Mouse (Mus musculus): ENCODE measurements around the gene Cd47. TPM values are rescaled to one million over a fixed set of nuclear protein-coding genes. Genes with fewer than 3 reads are reported as not detected.

Cd47 gene
- polyA plus RNA-seq, 1 experiment = 112 TPM

DNA sequence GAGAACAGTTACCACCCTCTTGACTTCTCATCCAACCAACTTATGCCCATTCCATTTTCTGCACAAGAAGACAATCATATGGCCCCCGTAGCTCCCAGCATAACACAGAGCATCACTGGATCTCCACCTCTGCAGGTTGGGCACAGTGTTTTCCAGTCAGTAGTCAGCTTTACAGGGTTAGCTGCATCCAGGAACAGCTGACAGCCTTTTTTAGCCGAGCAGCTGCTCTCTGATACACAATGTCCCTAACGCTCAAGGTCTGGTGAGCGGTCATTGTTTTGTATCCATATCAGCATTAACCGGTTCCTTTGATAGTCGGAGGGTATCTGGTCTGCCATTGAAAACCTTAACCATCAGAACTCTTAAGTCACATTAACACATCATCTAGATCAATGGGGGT, 53.3 kb downstream of the Cd47 start:
- Histone ChIP-seq H3K27ac (ENCODE audit: control insufficient read depth, insufficient read depth, low read length) (peak overlapping the region; percentile 6; the same call in 1 of the 2 replicates), H3K4me3 (ENCODE audit: control insufficient read depth, insufficient read depth, low read length) (no peak overlapping the region), H3K27me3 (ENCODE audit: control insufficient read depth, insufficient read depth, low read length) (no peaks in the 10 kb centered on the region), H3K36me3 (ENCODE audit: control insufficient read depth, insufficient read depth, low read length) (no peaks in the 10 kb centered on the region), H3K4me1 (replicated peaks; ENCODE audit: control insufficient read depth, insufficient read depth, low read length) (peaks cover 5% of the 10 kb centered on the region)
- no peak for DNase-seq
- TF ChIP-seq POLR2A (IDR thresholded peaks at IDR 0.05; ENCODE audit: control insufficient read depth, extremely low read depth, insufficient read depth, low read length, poor library complexity) = no peak
- no peak for TF ChIP-seq CTCF (IDR thresholded peaks at IDR 0.05; ENCODE audit: borderline replicate concordance, control insufficient read depth, extremely low read depth, insufficient read depth, low read length, poor library complexity)
- WGBS = 57% methylated on average over 6 of the region's 6 CpGs

DNA sequence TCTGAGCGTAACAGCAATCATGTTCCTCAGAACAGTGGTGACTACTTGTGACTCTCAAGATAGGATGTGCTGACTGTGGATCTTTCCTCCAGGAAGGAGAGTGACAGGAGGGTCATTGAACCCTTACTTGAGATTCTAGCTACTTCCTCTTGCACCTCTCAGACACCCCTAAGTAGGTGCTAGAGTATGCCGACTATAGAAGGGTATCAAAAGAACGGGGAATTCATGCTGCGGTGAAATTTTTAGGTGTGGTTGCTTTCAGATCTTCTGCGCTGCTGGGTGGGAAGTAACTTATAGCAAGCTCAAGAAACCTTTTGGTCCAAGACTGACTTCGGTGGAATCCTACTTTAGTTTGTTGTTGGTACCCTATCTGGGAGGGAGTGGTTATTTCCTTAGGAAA, 53.9 kb downstream of the Cd47 start:
- Histone ChIP-seq H3K27me3 (ENCODE audit: control insufficient read depth, insufficient read depth, low read length) (no peaks in the 10 kb centered on the region), H3K27ac (ENCODE audit: control insufficient read depth, insufficient read depth, low read length) (no peak overlapping the region; the same call in 1 of the 2 replicates), H3K36me3 (ENCODE audit: control insufficient read depth, insufficient read depth, low read length) (no peaks in the 10 kb centered on the region), H3K4me3 (ENCODE audit: control insufficient read depth, insufficient read depth, low read length) (no peak overlapping the region), H3K4me1 (replicated peaks; ENCODE audit: control insufficient read depth, insufficient read depth, low read length) (peaks cover 4% of the 10 kb centered on the region)
- WGBS = 5% methylated on average over 6 of the region's 6 CpGs
- no peak for TF ChIP-seq CTCF (IDR thresholded peaks at IDR 0.05; ENCODE audit: borderline replicate concordance, control insufficient read depth, extremely low read depth, insufficient read depth, low read length, poor library complexity)
- no peak for TF ChIP-seq POLR2A (IDR thresholded peaks at IDR 0.05; ENCODE audit: control insufficient read depth, extremely low read depth, insufficient read depth, low read length, poor library complexity)
- peak; percentile 57 for DNase-seq

- peaks cover 8% of the 10 kb centered on the region; the same call in 1 of the 2 replicates for H3K36me3 ChIP-seq (ENCODE audit: control insufficient read depth, insufficient read depth, low read length)
- no peak for TF ChIP-seq CTCF (IDR thresholded peaks at IDR 0.05; ENCODE audit: borderline replicate concordance, control insufficient read depth, extremely low read depth, insufficient read depth, low read length, poor library complexity)
- TF ChIP-seq POLR2A (IDR thresholded peaks at IDR 0.05; ENCODE audit: control insufficient read depth, extremely low read depth, insufficient read depth, low read length, poor library complexity) = peak; percentile 95
- peak overlapping the region; percentile 59 for H3K4me3 ChIP-seq (ENCODE audit: control insufficient read depth, insufficient read depth, low read length)
- H3K27me3 ChIP-seq (ENCODE audit: control insufficient read depth, insufficient read depth, low read length) = no peaks in the 10 kb centered on the region
- WGBS = under 1% methylated on average over 74 of the region's 74 CpGs
- DNase-seq = peak; percentile 90
- peaks cover 14% of the 10 kb centered on the region for H3K4me1 ChIP-seq (replicated peaks; ENCODE audit: control insufficient read depth, insufficient read depth, low read length)
- peak overlapping the region; percentile 81 for H3K27ac ChIP-seq (ENCODE audit: control insufficient read depth, insufficient read depth, low read length)
Measured at GRCm38 (mm10) chr16:49854931-49855835, 54.9 kb downstream of the Cd47 start.

- Histone ChIP-seq H3K27ac (ENCODE audit: control insufficient read depth, insufficient read depth, low read length) (peak overlapping the region; percentile 81), H3K4me1 (replicated peaks; ENCODE audit: control insufficient read depth, insufficient read depth, low read length) (peaks cover 14% of the 10 kb centered on the region), H3K36me3 (ENCODE audit: control insufficient read depth, insufficient read depth, low read length) (peaks cover 12% of the 10 kb centered on the region; the same call in 1 of the 2 replicates), H3K27me3 (ENCODE audit: control insufficient read depth, insufficient read depth, low read length) (no peaks in the 10 kb centered on the region), H3K4me3 (ENCODE audit: control insufficient read depth, insufficient read depth, low read length) (peak overlapping the region; percentile 59)
- TF ChIP-seq CTCF (IDR thresholded peaks at IDR 0.05; ENCODE audit: borderline replicate concordance, control insufficient read depth, extremely low read depth, insufficient read depth, low read length, poor library complexity) (no peak), POLR2A (IDR thresholded peaks at IDR 0.05; ENCODE audit: control insufficient read depth, extremely low read depth, insufficient read depth, low read length, poor library complexity) (no peak)
- DNase-seq = no peak
- WGBS = under 1% methylated on average over 38 of the region's 39 CpGs
Measured at GRCm38 (mm10) chr16:49855836-49856503, 55.6 kb downstream of the Cd47 start.

DNA sequence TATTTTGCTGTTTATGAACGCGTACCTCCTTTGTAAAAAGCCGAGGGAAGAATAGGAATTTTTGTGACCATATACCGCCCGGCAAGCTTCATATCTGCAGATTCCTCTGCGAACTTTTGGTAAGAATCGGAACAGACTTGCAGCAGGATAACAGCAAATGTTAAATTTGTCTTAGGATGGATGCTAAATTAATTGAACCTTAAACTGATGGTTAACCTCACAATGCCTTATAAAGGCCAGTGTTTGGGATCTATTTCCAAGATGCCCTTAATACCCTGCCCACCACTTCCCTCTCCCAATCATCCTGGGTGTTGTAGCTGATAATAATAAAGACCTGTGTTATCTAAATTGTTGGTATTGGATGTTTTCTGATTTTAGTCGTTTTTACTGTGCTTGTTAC, 56.3 kb downstream of the Cd47 start:
- Histone ChIP-seq H3K4me3 (ENCODE audit: control insufficient read depth, insufficient read depth, low read length) (peak overlapping the region; percentile 59; the same call in 1 of the 2 replicates), H3K27ac (ENCODE audit: control insufficient read depth, insufficient read depth, low read length) (peak overlapping the region; percentile 81; the same call in 1 of the 2 replicates), H3K27me3 (ENCODE audit: control insufficient read depth, insufficient read depth, low read length) (no peaks in the 10 kb centered on the region), H3K4me1 (replicated peaks; ENCODE audit: control insufficient read depth, insufficient read depth, low read length) (peaks cover 14% of the 10 kb centered on the region), H3K36me3 (ENCODE audit: control insufficient read depth, insufficient read depth, low read length) (peaks cover 15% of the 10 kb centered on the region)
- no peak for TF ChIP-seq CTCF (IDR thresholded peaks at IDR 0.05; ENCODE audit: borderline replicate concordance, control insufficient read depth, extremely low read depth, insufficient read depth, low read length, poor library complexity)
- no peak for TF ChIP-seq POLR2A (IDR thresholded peaks at IDR 0.05; ENCODE audit: control insufficient read depth, extremely low read depth, insufficient read depth, low read length, poor library complexity)
- no peak for DNase-seq
- under 1% methylated on average over 8 of the region's 8 CpGs for WGBS

- Histone ChIP-seq H3K36me3 (ENCODE audit: control insufficient read depth, insufficient read depth, low read length) (peaks cover 18% of the 10 kb centered on the region), H3K27me3 (ENCODE audit: control insufficient read depth, insufficient read depth, low read length) (no peaks in the 10 kb centered on the region), H3K4me1 (replicated peaks; ENCODE audit: control insufficient read depth, insufficient read depth, low read length) (peaks cover 14% of the 10 kb centered on the region), H3K27ac (ENCODE audit: control insufficient read depth, insufficient read depth, low read length) (peak overlapping the region; percentile 77), H3K4me3 (ENCODE audit: control insufficient read depth, insufficient read depth, low read length) (peak overlapping the region; percentile 49)
- 2% methylated on average over 8 of the region's 8 CpGs for WGBS
- TF ChIP-seq CTCF (IDR thresholded peaks at IDR 0.05; ENCODE audit: borderline replicate concordance, control insufficient read depth, extremely low read depth, insufficient read depth, low read length, poor library complexity) (no peak), POLR2A (IDR thresholded peaks at IDR 0.05; ENCODE audit: control insufficient read depth, extremely low read depth, insufficient read depth, low read length, poor library complexity) (no peak)
- DNase-seq = peak; percentile 42
Measured at GRCm38 (mm10) chr16:49857504-49858160, 57.3 kb downstream of the Cd47 start.

All from thymus, adult 2 months (tissue).